Mouse (Mus musculus) telencephalon, adult 2 months (tissue): ENCODE results near the gene Trim16.

Experiments used
- DNase-seq: peaks from one replicate; pipeline ENCODE4 v3.0.0-alpha.2; 2011; ENCODE audit warnings: low read depth, low spot score

The Trim16 gene

GRCm38 (mm10) chr11:62820059-62820541, at the start of gene Trim16:
TSS of gene Trim16 (plus strand) at chr11:62820231.
- peak; percentile 18 for DNase-seq

DNA sequence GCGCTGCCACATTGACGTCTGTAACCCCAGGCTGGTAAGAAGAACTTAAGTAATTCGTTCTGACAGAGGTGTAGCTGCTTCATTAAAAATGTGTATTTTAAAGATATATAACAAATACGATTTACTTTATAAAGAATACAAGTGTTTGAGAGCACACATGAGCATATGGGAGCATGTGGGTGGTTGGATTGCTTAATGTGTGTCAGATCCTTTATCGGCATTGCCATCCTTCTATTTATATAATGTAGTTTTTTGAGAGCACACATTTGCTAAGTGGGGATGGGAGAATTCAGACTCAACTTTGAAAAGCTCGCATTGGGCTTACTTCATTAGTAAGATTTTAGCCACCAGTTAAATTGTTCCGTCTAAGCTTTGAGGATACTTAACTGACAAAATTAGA, 43.5 kb upstream of the Trim16 start:
- DNase-seq: peak; percentile 72

- DNase-seq: peak; percentile 92
Observed at GRCm38 (mm10) chr11:62788935-62789616, 31.0 kb upstream of the Trim16 start, which contains the start of gene Zfp286. TSS of gene Zfp286 (minus strand) at chr11:62789462.

GRCm38 (mm10) chr11:62789617-62789936, 30.5 kb upstream of the Trim16 start:
- DNase-seq: no peak

GRCm38 (mm10) chr11:62804119-62804518, 15.9 kb upstream of the Trim16 start:
- DNase-seq: no peak

DNA sequence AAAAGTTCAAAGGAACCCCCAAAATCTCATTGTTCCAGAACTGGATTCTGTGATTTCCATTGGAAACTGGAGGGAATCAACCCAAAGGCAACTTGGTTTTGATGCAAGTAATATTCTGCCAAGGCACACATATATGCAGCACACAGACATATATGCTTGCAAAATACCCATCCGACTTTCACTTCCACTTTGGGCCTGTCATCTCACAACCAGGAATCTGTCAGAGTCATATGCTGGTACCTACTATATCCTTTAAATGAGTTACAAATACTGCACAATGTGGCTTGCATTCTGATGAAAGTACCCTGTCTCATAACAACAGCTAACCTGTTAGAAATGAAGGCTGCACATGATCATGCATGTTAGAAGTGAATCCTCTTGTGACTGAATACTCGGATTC, 12.1 kb upstream of the Trim16 start:
- DNase-seq: no peak

GRCm38 (mm10) chr11:62809201-62809600, 10.8 kb upstream of the Trim16 start:
- no peak for DNase-seq

DNA sequence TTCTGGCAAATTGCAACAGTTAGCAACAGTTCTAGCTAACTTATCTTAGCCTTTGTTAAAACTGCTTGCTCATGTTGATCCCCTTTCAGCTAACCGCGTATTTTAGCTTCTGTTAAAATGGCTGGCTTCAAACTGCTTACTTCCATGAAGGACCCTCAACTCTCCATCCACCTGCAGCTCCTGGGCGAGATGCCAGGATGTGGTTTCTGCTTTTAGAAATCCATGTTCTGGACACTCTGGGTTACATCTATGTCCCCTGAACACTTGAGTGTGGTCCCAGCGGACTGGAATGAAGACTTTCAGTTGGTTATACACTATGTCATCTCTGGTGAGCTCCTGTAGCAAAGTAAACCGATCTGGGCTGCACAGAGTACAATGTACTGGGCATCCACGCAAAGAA, 7.8 kb upstream of the Trim16 start:
- no peak for DNase-seq

DNA sequence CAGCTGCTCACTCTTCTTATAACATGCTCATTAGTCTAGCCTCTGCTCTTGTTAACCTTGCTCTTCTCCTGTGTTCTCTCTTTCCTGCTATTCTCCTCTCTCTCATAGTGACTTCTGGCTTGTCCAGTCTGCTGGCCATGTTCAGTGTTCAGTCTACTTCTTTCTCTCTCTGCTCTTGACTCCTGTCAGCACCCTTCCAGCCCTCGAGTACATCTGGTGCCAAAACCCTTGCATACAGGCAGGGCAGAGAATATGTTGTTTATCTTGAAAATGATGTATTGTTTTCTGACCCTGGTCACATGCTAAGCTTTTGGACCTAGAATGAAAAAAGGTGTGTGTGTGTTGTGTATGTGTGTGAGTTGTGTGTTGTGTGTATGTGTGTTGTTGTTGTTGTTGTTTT, 6.5 kb upstream of the Trim16 start:
- no peak for DNase-seq

GRCm38 (mm10) chr11:62813970-62814624, 5.9 kb upstream of the Trim16 start:
- DNase-seq: no peak

GRCm38 (mm10) chr11:62814625-62815024, 5.4 kb upstream of the Trim16 start:
- no peak for DNase-seq

DNA sequence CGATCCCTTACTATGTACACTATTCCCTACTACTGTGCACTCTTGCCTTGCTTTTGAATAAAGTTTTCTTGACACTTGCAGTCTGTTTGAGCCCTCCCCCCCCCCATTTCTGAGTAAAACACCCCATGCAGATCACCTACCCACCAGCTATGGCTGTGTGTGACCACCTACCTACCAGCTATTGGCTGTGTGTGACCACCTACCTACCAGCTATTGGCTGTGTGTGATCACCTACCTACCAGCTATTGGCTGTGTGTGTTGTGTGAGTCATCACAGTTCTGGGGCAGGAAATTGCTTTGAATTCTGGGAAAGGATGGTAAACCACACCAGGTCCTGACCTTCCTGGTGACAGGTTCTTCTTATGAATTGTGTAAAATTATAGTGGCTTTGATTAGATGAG, 4.6 kb upstream of the Trim16 start:
- DNase-seq: no peak

- DNase-seq: no peak
Observed at GRCm38 (mm10) chr11:62816591-62816990, 3.4 kb upstream of the Trim16 start.

GRCm38 (mm10) chr11:62819059-62819686, 858 bp upstream of the Trim16 start:
- no peak for DNase-seq

- DNase-seq: no peak
Observed at GRCm38 (mm10) chr11:62820661-62821437, 818 bp downstream of the Trim16 start.

DNA sequence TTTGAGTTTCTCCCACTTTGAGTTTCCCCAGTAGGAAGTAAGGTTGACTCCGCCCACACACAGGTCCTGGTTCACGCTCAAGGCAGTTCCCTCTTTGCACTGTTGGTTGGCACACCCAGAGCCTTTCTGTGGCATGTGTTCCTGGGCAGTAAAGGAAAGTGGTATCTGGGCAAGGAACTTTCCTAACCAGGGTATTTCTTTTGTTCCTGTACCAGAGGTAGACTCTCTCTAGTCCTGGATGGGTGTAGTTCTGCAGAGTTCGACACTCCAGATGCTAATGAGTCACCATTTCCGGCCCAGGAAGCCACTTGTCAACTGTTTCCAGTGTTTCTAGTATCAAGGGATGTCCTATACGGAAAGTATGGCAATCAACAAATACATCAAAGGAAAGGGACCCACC, 1.9 kb downstream of the Trim16 start:
- DNase-seq: no peak

DNA sequence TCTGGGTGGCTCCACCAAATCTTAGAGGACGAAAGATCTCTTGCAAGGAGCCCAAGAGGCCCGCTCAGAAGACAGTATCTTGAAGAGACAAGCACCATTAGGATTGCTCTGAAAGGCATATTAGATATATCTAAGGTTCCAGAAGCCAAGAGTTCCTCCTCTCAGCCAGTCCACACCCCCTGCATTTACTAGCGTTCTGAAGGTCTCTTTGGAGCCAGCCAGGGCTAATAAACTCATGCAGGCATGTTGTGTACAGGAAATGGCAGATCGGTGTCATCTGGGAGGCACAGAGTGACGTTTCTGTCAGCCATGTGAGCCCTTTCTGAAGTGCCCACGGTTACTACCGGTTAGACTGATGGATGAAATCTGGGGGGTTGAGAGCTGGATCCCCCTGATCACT, 4.2 kb downstream of the Trim16 start:
- no peak for DNase-seq

DNA sequence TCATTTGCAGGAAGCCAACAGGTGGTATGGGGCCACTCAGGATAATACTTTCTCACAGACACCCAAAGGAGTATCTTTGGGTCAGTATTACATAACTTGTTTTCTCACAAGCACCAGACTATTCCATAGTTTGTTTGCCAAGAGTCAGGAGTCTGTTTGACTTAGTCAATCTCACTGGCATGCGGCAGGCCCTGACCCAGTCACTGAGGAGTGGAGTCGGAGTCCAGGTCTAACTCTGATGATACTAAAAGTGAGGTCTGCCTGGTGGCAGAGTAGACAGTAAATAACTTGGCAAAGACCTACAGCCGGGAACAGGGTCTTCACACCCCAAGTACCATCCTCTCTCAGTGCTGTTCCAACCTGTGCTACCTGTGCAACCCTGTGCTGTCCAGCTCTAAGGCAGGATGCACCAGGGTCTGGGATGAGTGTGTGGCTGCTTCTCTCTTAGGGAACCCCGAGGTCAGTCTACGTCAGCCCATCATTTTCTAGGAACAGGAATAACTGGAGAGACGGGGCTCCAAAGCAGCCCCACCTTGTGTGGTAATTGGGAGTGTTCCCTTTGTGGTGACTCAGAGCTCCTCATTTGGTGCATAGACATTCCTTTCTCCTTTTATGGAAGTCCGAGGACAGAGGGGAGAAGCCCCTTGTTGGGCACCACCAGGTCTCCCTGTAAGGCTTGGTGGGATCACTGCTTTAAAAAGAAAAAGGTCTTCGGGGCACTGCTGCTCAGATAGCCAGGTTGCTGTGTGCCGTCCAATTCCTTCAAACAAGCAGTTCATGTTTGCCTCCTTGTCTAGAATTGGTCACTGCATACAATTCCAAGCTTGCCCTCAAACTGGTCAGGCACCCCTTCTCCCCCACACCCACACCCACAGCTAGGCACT, 5.4 kb downstream of the Trim16 start:
- no peak for DNase-seq

DNA sequence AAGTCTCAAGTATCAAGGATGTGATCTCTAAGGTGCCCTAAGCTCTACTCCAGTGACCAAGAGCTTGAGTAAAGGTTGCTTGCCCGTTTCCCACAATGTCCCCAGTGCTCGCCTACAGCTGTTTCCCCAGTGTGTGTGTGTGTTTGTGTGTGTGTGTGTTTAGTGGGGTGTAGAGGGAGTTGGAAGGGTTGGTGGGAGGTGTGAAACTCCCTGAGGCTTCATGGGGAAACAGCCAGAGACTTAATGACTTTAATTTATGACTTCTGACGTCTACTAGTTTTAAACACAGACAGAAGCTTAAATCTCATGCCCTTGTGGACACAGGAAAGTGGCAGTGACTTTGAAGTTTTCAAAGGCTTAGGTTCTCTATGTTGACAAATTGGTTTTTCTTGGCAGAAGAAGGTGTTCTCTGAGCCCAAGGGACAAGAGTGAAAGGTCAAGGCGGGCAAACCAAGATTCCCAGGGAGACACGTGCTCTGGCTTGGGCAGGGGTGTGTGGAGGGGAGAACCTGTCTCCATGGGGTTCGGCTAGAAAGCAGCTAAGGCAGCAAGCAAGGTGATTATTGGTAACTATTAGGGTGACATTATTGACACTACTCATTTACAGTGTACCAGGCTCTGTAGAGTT, 6.2 kb downstream of the Trim16 start:
- DNase-seq: no peak

DNA sequence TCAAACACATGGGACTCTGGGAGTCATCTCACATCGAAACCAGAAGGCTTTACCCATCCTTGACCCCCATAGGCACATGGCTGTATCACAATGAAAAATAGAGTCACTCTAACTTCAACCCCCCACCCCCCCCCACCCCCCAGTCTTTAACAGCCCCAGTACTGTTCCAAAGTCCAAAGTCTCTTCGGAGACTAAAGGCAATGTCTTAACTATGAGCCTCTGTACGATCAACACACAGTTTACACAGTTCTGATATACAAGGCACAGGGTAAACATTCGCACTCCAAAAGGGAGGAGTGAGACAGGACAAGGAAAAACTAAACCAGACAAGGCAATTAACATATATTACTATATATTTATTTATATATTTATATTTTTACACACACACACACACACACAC, 7.1 kb downstream of the Trim16 start:
- DNase-seq: no peak

DNA sequence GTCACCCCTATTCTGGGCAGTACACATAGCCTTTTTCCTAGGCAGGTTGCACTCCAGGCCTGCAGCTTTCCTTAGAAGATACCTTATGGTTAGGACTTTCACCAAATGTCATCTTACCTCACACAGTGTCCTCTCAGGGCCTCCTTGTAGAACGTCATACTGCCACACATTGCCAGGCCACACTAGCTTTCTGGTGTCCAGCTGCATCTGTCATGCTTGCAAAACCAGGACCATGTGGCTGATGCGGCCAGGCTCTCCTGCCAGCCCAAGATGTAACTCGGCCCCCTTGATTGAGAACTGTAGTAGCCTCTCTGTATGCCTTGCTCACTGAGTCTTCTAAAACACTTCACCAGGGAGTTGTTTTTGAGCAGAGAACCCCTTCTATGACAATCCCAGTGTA, 7.9 kb downstream of the Trim16 start:
- no peak for DNase-seq
